Mouse (Mus musculus) heart, adult 2 months (tissue): ENCODE data around the gene Gm4858.
"Not testable (repeated sequence)": the region's sequence is repeated elsewhere in the genome, so short reads cannot be mapped to it uniquely, and the experiment has no call there.

ENCODE experiments used
- CTCF ChIP-seq: fragments of 200-600 bp; IDR thresholded peaks from 2 replicates; pipeline ENCODE4 v1.8.1; 2022; ENCODE audit warnings: antibody characterized with exemption, mild to moderate bottlenecking, moderate library complexity
- POLR2A ChIP-seq: fragments of 200-500 bp; IDR thresholded peaks from 2 replicates; pipeline ENCODE4 v1.6.1; 2011; ENCODE audit warnings: mild to moderate bottlenecking, low read depth, low read length, control low read depth; ENCODE audit not compliant: insufficient read depth

DNA sequence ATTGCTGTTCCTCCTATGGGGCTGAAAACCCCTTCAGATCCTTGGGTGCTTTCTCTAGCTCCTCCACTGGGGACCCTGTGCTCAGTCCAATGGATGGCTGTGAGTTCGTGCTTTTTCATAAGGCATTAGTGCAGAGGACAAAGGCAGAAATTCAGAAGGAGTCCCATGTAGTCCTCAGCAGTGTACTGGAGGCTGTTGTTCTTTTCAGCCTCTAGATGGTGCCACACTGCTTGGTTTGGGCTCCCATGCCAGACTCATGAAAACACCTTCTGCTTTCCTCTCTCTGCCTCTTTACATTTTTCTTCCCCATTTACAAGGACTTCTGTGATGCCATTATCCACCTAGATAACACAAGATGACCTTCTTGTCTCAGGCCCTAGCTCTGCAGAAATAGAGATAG, 25.0 kb downstream of the Gm4858 start:
- peak; percentile 38 for TF ChIP-seq CTCF
- TF ChIP-seq POLR2A = not testable (repeated sequence)
